Mouse (Mus musculus) kidney, embryonic 14.5 days (tissue): Measurements from ENCODE around the gene Dnpep. TPM values are rescaled to one million over a fixed set of nuclear protein-coding genes. Genes with fewer than 3 reads are reported as not detected.

Source experiments
- ATAC-seq: fragments of 200-750 bp; cut with Nextera tagmentation; 2 replicates; pipeline ENCODE4 v1.8.0; 2017; ENCODE audit warnings: moderate number of reproducible peaks, mild to moderate bottlenecking, moderate TSS enrichment, moderate library complexity; ENCODE audit not compliant: low FRiP score, low TSS enrichment
- H3K27ac ChIP-seq: fragments of 300-500 bp; sonication (generic); 2 replicates; pipeline ENCODE4 v1.5.1; 2014; ENCODE audit warnings: low read depth, mild to moderate bottlenecking, low read length, moderate library complexity, mixed read lengths
- H3K27me3 ChIP-seq: fragments of 300-500 bp; sonication (generic); 2 replicates; pipeline ENCODE4 v1.6.1; 2014; ENCODE audit warnings: mild to moderate bottlenecking, low read length; ENCODE audit not compliant: control insufficient read depth, insufficient read depth
- H3K36me3 ChIP-seq: fragments of 300-500 bp; sonication (generic); 2 replicates; pipeline ENCODE4 v1.6.1; 2014; ENCODE audit warnings: low read length, mixed read lengths; ENCODE audit not compliant: control insufficient read depth, insufficient read depth
- H3K4me1 ChIP-seq: fragments of 300-500 bp; sonication (generic); 2 replicates; pipeline ENCODE4 v1.6.1; 2014; ENCODE audit warnings: low read length, mixed read lengths; ENCODE audit not compliant: control insufficient read depth, insufficient read depth
- H3K4me2 ChIP-seq: fragments of 300-500 bp; sonication (generic); replicated peaks from 2 replicates; pipeline ENCODE4 v1.6.1; 2014; ENCODE audit warnings: low read depth, mild to moderate bottlenecking, low read length
- H3K4me3 ChIP-seq: fragments of 300-500 bp; sonication (generic); 2 replicates; pipeline ENCODE4 v1.5.1; 2014; ENCODE audit warnings: mild to moderate bottlenecking, low read length
- H3K9ac ChIP-seq: fragments of 300-500 bp; sonication (generic); 2 replicates; pipeline ENCODE4 v1.6.1; 2014; ENCODE audit warnings: low read depth, mild to moderate bottlenecking, low read length, moderate library complexity
- H3K9me3 ChIP-seq: fragments of 300-500 bp; sonication (generic); 2 replicates; pipeline ENCODE4 v1.6.1; 2016; ENCODE audit warnings: low read length; ENCODE audit not compliant: control insufficient read depth
- WGBS: fragments of 180-500 bp; shearing (Covaris S2); extraction: QIAGEN DNeasy Blood & Tissue Kit; methylation state at CpG from one replicate; pipeline ENCODE4 v1.1.7; 2014; 5-methylcytosine and 5-hydroxymethylcytosine counted together
- polyA plus RNA-seq: library from polyadenylated mRNA; unstranded; fragments of >200 nt; fragmentation: Nextera tagmentation; extraction: Ambion mirVana; gene quantifications from 2 replicates; pipeline ENCODE4 v1.2.1, GENCODE M21; 2014

Gene Dnpep
- polyA plus RNA-seq, 1 experiment from 2014 or later = 150 TPM

DNA sequence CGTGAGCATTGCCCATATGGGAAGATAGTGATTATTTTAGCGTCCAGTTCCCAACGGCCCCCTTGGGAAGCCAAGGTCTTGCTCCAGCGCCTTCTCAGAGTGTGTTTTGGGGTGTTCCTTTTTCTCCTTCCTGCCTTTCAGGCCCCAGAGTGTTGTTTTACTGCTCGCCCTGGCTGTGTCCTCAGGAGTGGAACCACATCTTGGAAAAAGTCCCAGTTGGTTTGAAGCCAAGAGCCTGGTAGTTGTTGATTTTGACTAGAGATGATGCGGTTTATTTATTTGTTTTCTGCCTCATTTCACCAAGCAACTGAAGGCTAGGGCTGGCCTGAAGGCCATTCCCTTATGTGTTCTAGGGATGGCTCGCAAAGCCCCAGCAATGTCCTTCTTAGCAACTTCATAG lies 39.5 kb upstream of the Dnpep start:
- H3K4me2 ChIP-seq = no peak overlapping the region
- H3K4me3 ChIP-seq = no peak overlapping the region
- no peak overlapping the region for H3K9ac ChIP-seq
- no peak for ATAC-seq
- H3K4me1 ChIP-seq = peaks cover 22% of the 10 kb centered on the region
- no peak overlapping the region for H3K27ac ChIP-seq
- H3K9me3 ChIP-seq = no peaks in the 10 kb centered on the region
- H3K36me3 ChIP-seq = no peaks in the 10 kb centered on the region
- 63% methylated on average over 7 of the region's 7 CpGs for WGBS
- peaks cover 5% of the 10 kb centered on the region; the same call in 1 of the 2 replicates for H3K27me3 ChIP-seq

GRCm38 (mm10) chr1:75349275-75349674 lies 31.5 kb upstream of the Dnpep start:
- Histone ChIP-seq H3K27me3 (no peaks in the 10 kb centered on the region), H3K4me2 (no peak overlapping the region), H3K36me3 (no peaks in the 10 kb centered on the region), H3K9ac (no peak overlapping the region), H3K4me1 (peaks cover 24% of the 10 kb centered on the region), H3K4me3 (no peak overlapping the region), H3K27ac (no peak overlapping the region), H3K9me3 (no peaks in the 10 kb centered on the region)
- no peak for ATAC-seq
- 30% methylated on average over 5 of the region's 5 CpGs for WGBS

- WGBS = 73% methylated on average over 5 of the region's 5 CpGs
- Histone ChIP-seq H3K9ac (no peak overlapping the region), H3K4me1 (peaks cover 38% of the 10 kb centered on the region), H3K27ac (no peak overlapping the region), H3K36me3 (no peaks in the 10 kb centered on the region), H3K4me2 (no peak overlapping the region), H3K9me3 (no peaks in the 10 kb centered on the region), H3K4me3 (no peak overlapping the region), H3K27me3 (no peaks in the 10 kb centered on the region)
- ATAC-seq = no peak
Observed at GRCm38 (mm10) chr1:75347279-75347678, 29.5 kb upstream of the Dnpep start.

GRCm38 (mm10) chr1:75345036-75345935 lies 27.5 kb upstream of the Dnpep start:
- ATAC-seq = peak; percentile 14
- Histone ChIP-seq H3K4me1 (peaks cover 38% of the 10 kb centered on the region), H3K9ac (peak overlapping the region; percentile 35; the same call in 1 of the 2 replicates), H3K4me2 (peak overlapping the region; percentile 31), H3K27me3 (no peaks in the 10 kb centered on the region), H3K9me3 (no peaks in the 10 kb centered on the region), H3K27ac (peak overlapping the region; percentile 77), H3K4me3 (no peak overlapping the region; the same call in 1 of the 2 replicates), H3K36me3 (no peaks in the 10 kb centered on the region)
- 9% methylated on average over 20 of the region's 20 CpGs for WGBS

GRCm38 (mm10) chr1:75344291-75345035 lies 26.7 kb upstream of the Dnpep start:
- 3% methylated on average over 15 of the region's 15 CpGs for WGBS
- H3K4me1 ChIP-seq = peaks cover 41% of the 10 kb centered on the region

GRCm38 (mm10) chr1:75342874-75343416 lies 25.2 kb upstream of the Dnpep start:
- no peak overlapping the region for H3K4me2 ChIP-seq
- no peaks in the 10 kb centered on the region for H3K27me3 ChIP-seq
- H3K4me1 ChIP-seq = peaks cover 49% of the 10 kb centered on the region
- H3K9me3 ChIP-seq = no peaks in the 10 kb centered on the region
- H3K36me3 ChIP-seq = no peaks in the 10 kb centered on the region
- H3K9ac ChIP-seq = no peak overlapping the region
- no peak overlapping the region for H3K27ac ChIP-seq
- 0% methylated on average over 8 of the region's 8 CpGs for WGBS
- ATAC-seq = no peak
- H3K4me3 ChIP-seq = no peak overlapping the region

More at GRCm38 (mm10) chr1:75344291-75345035, 26.7 kb upstream of the Dnpep start:
- peak; percentile 74 for ATAC-seq
- no peaks in the 10 kb centered on the region for H3K27me3 ChIP-seq
- H3K4me2 ChIP-seq = peak overlapping the region; percentile 25
- H3K4me3 ChIP-seq = no peak overlapping the region
- H3K27ac ChIP-seq = peak overlapping the region; percentile 77
- H3K9me3 ChIP-seq = no peaks in the 10 kb centered on the region
- H3K36me3 ChIP-seq = no peaks in the 10 kb centered on the region
- peak overlapping the region; percentile 35; the same call in 1 of the 2 replicates for H3K9ac ChIP-seq

GRCm38 (mm10) chr1:75340519-75340918 lies 22.7 kb upstream of the Dnpep start:
- 76% methylated on average over 2 of the region's 2 CpGs for WGBS
- H3K4me2 ChIP-seq = no peak overlapping the region
- no peaks in the 10 kb centered on the region for H3K27me3 ChIP-seq
- no peak overlapping the region for H3K27ac ChIP-seq
- H3K9ac ChIP-seq = no peak overlapping the region
- no peak for ATAC-seq
- peaks cover 53% of the 10 kb centered on the region for H3K4me1 ChIP-seq
- H3K9me3 ChIP-seq = no peaks in the 10 kb centered on the region
- H3K36me3 ChIP-seq = no peaks in the 10 kb centered on the region
- H3K4me3 ChIP-seq = no peak overlapping the region

GRCm38 (mm10) chr1:75339337-75339736 lies 21.5 kb upstream of the Dnpep start:
- H3K4me2 ChIP-seq = no peak overlapping the region
- H3K9ac ChIP-seq = no peak overlapping the region; the same call in 1 of the 2 replicates
- H3K27me3 ChIP-seq = no peaks in the 10 kb centered on the region
- no peaks in the 10 kb centered on the region for H3K9me3 ChIP-seq
- 17% methylated on average over 9 of the region's 9 CpGs for WGBS
- H3K4me1 ChIP-seq = peaks cover 42% of the 10 kb centered on the region
- 0 out of 2 replicates have a peak, but pooled peaks have one; percentile 28 for ATAC-seq
- no peak overlapping the region for H3K4me3 ChIP-seq
- H3K36me3 ChIP-seq = no peaks in the 10 kb centered on the region
- peak overlapping the region; percentile 76 for H3K27ac ChIP-seq
